Comparison of ENCODE assay signal across 21 mouse cellular contexts in the genomic region with DNA sequence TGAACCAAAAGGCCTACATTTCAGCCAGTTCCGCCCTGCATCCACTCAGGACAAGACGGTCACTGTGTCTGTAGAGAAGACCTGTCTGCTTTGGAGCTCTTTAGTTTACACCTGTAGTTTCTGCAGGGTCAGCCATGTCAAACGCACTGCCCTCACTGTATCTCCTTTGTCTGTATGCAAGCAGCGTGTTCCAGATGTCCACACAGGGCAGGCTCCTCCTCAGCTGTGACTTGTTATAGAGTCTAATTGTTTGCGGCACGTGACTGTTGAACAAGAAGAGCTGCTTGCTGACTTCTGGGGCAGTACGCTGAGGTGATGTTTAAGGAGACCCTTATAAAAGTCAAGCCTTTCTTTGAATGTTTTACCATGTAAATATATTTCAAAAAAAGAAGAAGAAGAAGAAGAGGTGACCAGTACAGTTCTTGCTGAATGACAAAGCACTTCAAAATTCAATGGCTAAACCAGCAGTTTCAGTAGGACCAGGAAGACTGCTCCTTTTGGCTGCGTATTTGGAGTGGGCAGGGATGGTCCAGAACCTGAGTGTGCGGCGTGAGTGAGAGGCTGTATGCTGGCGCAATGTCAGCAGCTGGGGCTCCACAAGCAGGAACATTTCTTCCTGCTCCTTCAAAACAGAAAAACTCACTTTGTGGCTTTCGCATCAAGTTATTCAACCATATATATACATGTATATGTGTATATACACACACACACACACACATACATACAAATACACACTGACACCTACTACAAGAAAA.
"Had no signal": no experiment of that assay in that cellular context is flagged by ENCODE, and none has a peak within 500 bp of the region (broad histone marks: within the 10 kb centered on the region; RNA-seq: fewer than 3 reads in every experiment).

No protein-coding gene starts in this region.

- H3K36me3 ChIP-seq: midbrain, embryonic 10.5 days; neural tube, embryonic 12.5 days; neural tube, embryonic 15.5 days had no signal

- H3K4me1 ChIP-seq: neural tube, embryonic 12.5 days had no signal

- H3K27ac ChIP-seq: left cerebral cortex, adult 2 months; liver, embryonic 14.5 days; midbrain, embryonic 10.5 days; neural tube, embryonic 12.5 days; neural tube, embryonic 15.5 days; stomach, postnatal 0 days had no signal

- ATAC-seq: intestine, embryonic 16.5 days; liver, postnatal 0 days had no signal

- H3K9ac ChIP-seq: liver, embryonic 14.5 days; liver, postnatal 0 days; neural tube, embryonic 12.5 days; neural tube, embryonic 15.5 days had no signal

- H3K9me3 ChIP-seq: megakaryocyte, embryonic 14.5 days; midbrain, embryonic 10.5 days; neural tube, embryonic 12.5 days; neural tube, embryonic 15.5 days had no signal

- H3K27me3 ChIP-seq: megakaryocyte, embryonic 14.5 days; neural tube, embryonic 12.5 days; neural tube, embryonic 15.5 days had no signal

- H3K4me3 ChIP-seq: left cerebral cortex, adult 2 months; megakaryocyte, embryonic 14.5 days; midbrain, embryonic 10.5 days; neural tube, embryonic 12.5 days; neural tube, embryonic 15.5 days had no signal

- H3K4me2 ChIP-seq: neural tube, embryonic 12.5 days; neural tube, embryonic 15.5 days had no signal

- DNase-seq: kidney, adult 18-20 months; kidney, adult 9 months; kidney, postnatal 14 days; kidney, postnatal 4 days; layer of hippocampus, postnatal 36 days; liver, postnatal 0 days; midbrain, embryonic 14.5 days; right cerebral cortex, adult 18-20 months; right cerebral cortex, postnatal 14 days; right cerebral cortex, postnatal 4 days; thymus, adult 2 months; thymus, postnatal 14 days; thymus, postnatal 4 days had no signal
